Mouse (Mus musculus) liver, adult 2 months (tissue): ENCODE data around the gene Lrrc10. TPM values are rescaled to one million over a fixed set of nuclear protein-coding genes. Genes with fewer than 3 reads are reported as not detected.

Experiments used
- DNase-seq: peaks from one replicate; pipeline ENCODE4 v3.0.0-alpha.2; 2011; ENCODE audit warnings: low read depth, low spot score; ENCODE audit errors: extremely low read depth
- H3K27ac ChIP-seq: fragments of 200-500 bp; replicated peaks from 2 replicates; pipeline ENCODE4 v1.5.1; 2012; ENCODE audit warnings: low read depth, mild to moderate bottlenecking, control low read depth, inconsistent platforms, low read length; ENCODE audit not compliant: insufficient read depth
- H3K27me3 ChIP-seq: fragments of 200-500 bp; 2 replicates; pipeline ENCODE4 v1.6.1; 2012; ENCODE audit warnings: mild to moderate bottlenecking, moderate library complexity, low read length, inconsistent platforms; ENCODE audit not compliant: control insufficient read depth, insufficient read depth
- H3K36me3 ChIP-seq: fragments of 200-500 bp; 2 replicates; pipeline ENCODE4 v1.6.1; 2012; ENCODE audit warnings: low read length, inconsistent platforms; ENCODE audit not compliant: control insufficient read depth, insufficient read depth
- H3K4me1 ChIP-seq: fragments of 200-500 bp; 2 replicates; pipeline ENCODE4 v1.6.1; 2011; ENCODE audit warnings: low read length; ENCODE audit not compliant: control insufficient read depth, insufficient read depth
- H3K4me3 ChIP-seq: fragments of 200-500 bp; 2 replicates; pipeline ENCODE4 v1.5.1; 2011; ENCODE audit warnings: low read depth, mild to moderate bottlenecking, control low read depth, low read length, moderate library complexity; ENCODE audit not compliant: insufficient read depth
- H3K79me2 ChIP-seq: fragments of 200-500 bp; 2 replicates; pipeline ENCODE4 v1.6.1; 2012; ENCODE audit warnings: inconsistent platforms, mild to moderate bottlenecking, low read length, moderate library complexity; ENCODE audit not compliant: control insufficient read depth, insufficient read depth
- H3K9ac ChIP-seq: fragments of 200-500 bp; 2 replicates; pipeline ENCODE4 v1.6.1; 2012; ENCODE audit warnings: low read depth, mild to moderate bottlenecking, control low read depth, inconsistent platforms, low read length
- CTCF ChIP-seq: fragments of 200-500 bp; IDR thresholded peaks from 2 replicates; pipeline ENCODE4 v1.5.1; 2011; ENCODE audit warnings: low read depth, low read length, control low read depth
- POLR2A ChIP-seq: fragments of 200-500 bp; IDR thresholded peaks from 2 replicates; pipeline ENCODE4 v1.6.1; 2011; ENCODE audit warnings: low read length, control low read depth; ENCODE audit not compliant: insufficient read depth; ENCODE audit errors: extremely low read depth
- WGBS: fragments of 180-500 bp; shearing (Covaris S2); methylation state at CpG from one replicate; pipeline ENCODE4 v1.1.7; 2018; 5-methylcytosine and 5-hydroxymethylcytosine counted together
- polyA plus RNA-seq: library from polyadenylated mRNA; depleted of rRNA; stranded (reverse); fragments of >200 nt; gene quantifications from 2 replicates; pipeline ENCODE4 v1.2.3, GENCODE M21; 2012
- total RNA-seq: library from RNA; depleted of rRNA; stranded (reverse); fragments of >200 nt; gene quantifications from 2 replicates; pipeline ENCODE4 v1.2.3, GENCODE M21; 2014

Gene Lrrc10
- total and polyA plus RNA-seq, 2 experiments, result not detected

DNA sequence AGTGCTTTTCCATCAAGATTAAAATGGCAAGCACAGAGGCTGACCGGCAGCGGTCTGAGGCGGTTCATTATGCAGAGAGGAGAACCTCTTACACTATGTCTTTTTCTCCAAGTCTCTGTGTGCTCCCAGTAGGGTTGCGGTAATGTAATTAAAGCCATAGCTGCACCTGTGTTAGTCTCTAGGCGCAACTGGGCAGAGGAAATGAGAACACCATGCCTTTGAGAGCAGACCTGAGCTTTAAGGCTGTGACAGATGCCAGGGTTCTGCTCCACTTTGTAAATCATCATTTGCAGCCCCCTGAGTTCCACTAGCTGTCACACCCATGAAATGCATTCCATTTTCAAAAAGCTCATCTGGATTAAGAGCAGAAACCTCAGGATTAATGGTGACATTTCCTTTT lies 40.4 kb upstream of the Lrrc10 start:
- 90% methylated on average over 5 of the region's 5 CpGs for WGBS
- Histone ChIP-seq H3K9ac (no peak overlapping the region), H3K4me3 (no peak overlapping the region), H3K4me1 (no peaks in the 10 kb centered on the region), H3K36me3 (no peaks in the 10 kb centered on the region), H3K27ac (no peak overlapping the region), H3K27me3 (no peaks in the 10 kb centered on the region), H3K79me2 (no peaks in the 10 kb centered on the region)
- no peak for TF ChIP-seq CTCF
- no peak for TF ChIP-seq POLR2A
- no peak for DNase-seq

DNA sequence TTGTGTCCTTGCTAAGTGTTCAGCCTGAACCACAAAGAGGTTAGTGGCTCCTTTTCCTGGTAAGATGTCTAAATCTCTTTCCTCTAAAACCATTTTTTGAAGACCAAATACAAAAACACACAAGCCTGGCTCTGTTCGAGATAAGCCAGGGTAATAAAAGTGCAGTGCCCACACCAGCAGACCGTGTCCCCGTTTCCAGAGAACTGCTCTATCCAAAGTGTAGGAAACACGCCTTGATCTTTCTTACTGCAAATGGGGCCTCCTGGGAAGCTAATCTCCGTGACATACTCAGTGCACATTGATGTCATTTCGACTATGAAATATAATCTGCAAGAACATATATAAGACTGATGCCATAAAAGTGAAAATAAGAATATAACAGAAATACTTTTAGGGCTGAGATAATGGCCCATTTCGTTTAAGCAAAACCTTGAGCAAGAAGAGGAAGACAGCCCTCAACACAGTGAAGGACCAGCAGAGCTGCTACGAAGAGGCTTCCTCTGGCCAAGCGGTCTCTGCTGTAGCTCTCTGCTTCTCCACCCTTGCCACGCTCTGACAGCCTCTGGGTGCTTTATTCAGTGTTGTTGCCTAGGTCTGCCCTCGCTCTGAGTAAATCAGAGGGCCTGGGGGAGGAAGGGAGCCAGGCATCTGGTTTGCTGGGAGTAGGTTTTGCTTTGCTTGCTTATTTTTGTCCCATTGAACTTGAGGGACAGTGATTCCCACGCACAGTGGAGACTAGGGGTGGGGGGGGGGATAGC lies 39.3 kb upstream of the Lrrc10 start:
- Histone ChIP-seq H3K36me3 (no peaks in the 10 kb centered on the region), H3K4me3 (no peak overlapping the region), H3K9ac (no peak overlapping the region), H3K4me1 (no peaks in the 10 kb centered on the region), H3K79me2 (no peaks in the 10 kb centered on the region), H3K27me3 (no peaks in the 10 kb centered on the region), H3K27ac (no peak overlapping the region)
- 78% methylated on average over 12 of the region's 12 CpGs for WGBS
- no peak for DNase-seq
- no peak for TF ChIP-seq CTCF
- TF ChIP-seq POLR2A, result no peak

DNA sequence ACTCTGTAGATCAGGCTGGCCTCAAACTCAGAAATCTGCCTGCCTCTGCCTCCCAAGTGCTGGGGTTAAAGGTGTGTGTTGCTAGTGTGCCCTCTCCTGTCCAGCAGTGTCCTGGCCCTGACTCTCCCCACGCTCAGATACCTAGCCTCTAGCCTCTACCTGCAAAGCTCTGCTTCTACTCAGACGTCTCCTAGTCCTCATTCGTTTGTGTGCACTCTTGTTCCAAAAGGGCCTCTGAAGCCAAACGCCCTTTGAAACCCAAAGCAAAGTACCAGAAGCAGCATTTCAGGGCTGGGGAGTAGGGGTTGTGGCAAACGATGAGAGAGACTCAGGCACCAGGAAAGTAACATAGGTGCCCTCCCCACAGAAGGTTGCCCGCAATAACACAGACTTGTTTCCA lies 35.5 kb upstream of the Lrrc10 start:
- Histone ChIP-seq H3K27ac (no peak overlapping the region), H3K36me3 (no peaks in the 10 kb centered on the region), H3K79me2 (no peaks in the 10 kb centered on the region), H3K27me3 (no peaks in the 10 kb centered on the region), H3K4me1 (no peaks in the 10 kb centered on the region), H3K4me3 (no peak overlapping the region), H3K9ac (no peak overlapping the region)
- DNase-seq, result no peak
- 53% methylated on average over 6 of the region's 6 CpGs for WGBS
- TF ChIP-seq POLR2A, result no peak
- TF ChIP-seq CTCF, result no peak

DNA sequence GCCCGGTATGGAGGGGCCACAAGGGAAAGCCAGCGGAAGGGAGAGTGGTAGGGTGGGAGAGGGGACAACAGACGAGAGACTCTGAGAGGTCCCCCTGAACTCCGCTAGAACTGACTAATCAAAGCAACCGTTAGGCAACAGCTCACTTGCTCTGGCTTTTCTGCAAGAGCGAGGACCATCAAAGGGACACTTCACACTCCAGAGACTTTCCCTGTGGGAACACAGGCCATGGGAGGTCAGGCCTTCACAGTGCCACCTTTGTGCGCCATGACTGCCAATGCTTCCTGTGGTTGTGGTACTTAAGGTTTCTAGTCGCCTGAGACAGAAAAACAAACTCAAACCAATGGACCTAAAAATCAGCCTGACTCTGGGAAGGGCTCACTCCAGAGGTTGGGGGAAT lies 34.1 kb upstream of the Lrrc10 start:
- Histone ChIP-seq H3K27me3 (no peaks in the 10 kb centered on the region), H3K9ac (no peak overlapping the region), H3K36me3 (no peaks in the 10 kb centered on the region), H3K4me1 (no peaks in the 10 kb centered on the region), H3K27ac (no peak overlapping the region), H3K4me3 (no peak overlapping the region), H3K79me2 (no peaks in the 10 kb centered on the region)
- no peak for TF ChIP-seq POLR2A
- TF ChIP-seq CTCF, result no peak
- 85% methylated on average over 8 of the region's 8 CpGs for WGBS
- no peak for DNase-seq

DNA sequence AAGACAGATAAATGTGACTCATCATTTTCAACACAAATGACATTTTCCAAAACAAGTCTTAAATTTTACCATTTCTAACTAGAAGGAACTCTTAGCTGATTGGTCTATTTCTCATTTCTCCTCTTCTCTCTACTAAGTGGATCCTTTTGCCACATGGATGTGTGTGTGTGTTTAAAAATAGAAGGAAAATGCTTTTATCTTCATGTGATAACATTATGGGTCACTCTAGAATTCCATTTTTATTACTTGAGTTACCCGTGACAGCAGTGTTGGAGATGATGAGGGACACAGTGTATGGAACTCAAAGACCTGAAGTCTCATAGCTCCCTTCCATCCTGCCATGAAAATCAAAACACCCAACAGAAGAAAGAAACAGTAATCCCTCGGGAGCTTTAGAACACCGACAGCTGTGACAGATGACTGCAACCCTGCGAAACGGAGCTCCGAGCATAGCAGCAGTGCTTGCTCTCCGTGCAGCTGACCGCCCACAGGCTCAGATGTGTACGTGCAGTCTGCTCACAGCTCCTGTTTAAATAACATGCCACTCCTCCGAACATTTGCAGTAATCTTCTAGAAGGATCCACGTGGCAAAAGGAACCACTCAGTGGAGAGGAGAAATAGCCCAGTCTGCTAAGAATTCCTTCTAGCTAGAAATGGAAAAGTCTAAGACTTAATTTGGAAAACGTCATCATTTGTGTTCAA lies 31.3 kb upstream of the Lrrc10 start:
- Histone ChIP-seq H3K4me1 (no peaks in the 10 kb centered on the region), H3K4me3 (no peak overlapping the region), H3K36me3 (no peaks in the 10 kb centered on the region), H3K79me2 (no peaks in the 10 kb centered on the region), H3K9ac (no peak overlapping the region), H3K27me3 (no peaks in the 10 kb centered on the region), H3K27ac (no peak overlapping the region)
- TF ChIP-seq POLR2A (no peak), CTCF (no peak)
- DNase-seq, result no peak
- WGBS, result 45% methylated on average over 12 of the region's 12 CpGs

DNA sequence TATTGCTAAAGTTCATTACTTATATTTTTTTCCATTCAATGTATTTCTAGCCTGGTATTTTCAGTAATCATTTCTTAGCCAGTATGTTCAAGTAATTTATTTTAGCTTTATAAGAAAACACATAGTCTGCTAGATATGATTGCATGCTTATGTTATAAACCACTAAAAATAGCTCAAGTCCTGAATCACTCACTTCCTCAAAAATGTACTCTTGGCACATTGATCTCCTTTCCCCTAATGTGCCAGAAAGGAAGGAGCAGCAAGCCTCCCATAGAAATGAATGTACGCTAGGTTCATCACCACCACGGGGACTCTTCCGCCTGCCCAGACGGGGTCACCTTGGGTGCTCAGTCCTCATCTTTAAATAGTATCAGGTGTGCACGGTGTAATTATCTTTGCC lies 30.6 kb upstream of the Lrrc10 start:
- H3K27ac ChIP-seq, result no peak overlapping the region
- no peaks in the 10 kb centered on the region for H3K79me2 ChIP-seq
- WGBS, result 66% methylated on average over 5 of the region's 5 CpGs
- no peak overlapping the region for H3K9ac ChIP-seq
- no peak for DNase-seq
- H3K27me3 ChIP-seq, result no peaks in the 10 kb centered on the region
- no peak overlapping the region for H3K4me3 ChIP-seq
- TF ChIP-seq POLR2A (no peak), CTCF (no peak)
- no peaks in the 10 kb centered on the region for H3K36me3 ChIP-seq
- H3K4me1 ChIP-seq, result no peaks in the 10 kb centered on the region
